Mouse (Mus musculus) CD8-positive naive resting alpha-beta T cell, adult 57 days (primary cell): ENCODE data around the gene Cldn34b2. TPM values are rescaled to one million over a fixed set of nuclear protein-coding genes. Genes with fewer than 3 reads are reported as not detected.

Experiments
- total RNA-seq: library from RNA; stranded (reverse); gene quantifications from one replicate; pipeline ENCODE4 v1.2.4, GENCODE M21; 2023

Gene Cldn34b2
- not detected for total RNA-seq

GRCm38 (mm10) chrX:155128312-155128711, at the start of gene Cldn34b2:
Gene Cldn34b2 (minus strand): TSS chrX:155128412.

GRCm38 (mm10) chrX:155093566-155093965, 34.6 kb downstream of the Cldn34b2 start, which contains the start of gene Magea2:
Gene Magea2 (minus strand): TSS chrX:155093666.

GRCm38 (mm10) chrX:155089693-155090092, 38.5 kb downstream of the Cldn34b2 start, which contains the start of gene Magea1:
Gene Magea1 (minus strand): TSS chrX:155089793.

Other genes starting within 250 kb of the Cldn34b2 start
- gene Cldn34b1, start 238.1 kb downstream of the Cldn34b2 start, total RNA-seq = not detected
- not detected for gene Magea6, start 192.4 kb downstream of the Cldn34b2 start, total RNA-seq
- gene Magea3, start 178.9 kb downstream of the Cldn34b2 start, total RNA-seq = not detected
- gene Magea8, start 132.6 kb downstream of the Cldn34b2 start, total RNA-seq = not detected
- gene Magea5, start 65.3 kb downstream of the Cldn34b2 start, total RNA-seq = not detected
- not detected for gene Magea1, start 38.6 kb downstream of the Cldn34b2 start, total RNA-seq
- gene Magea2, start 34.7 kb downstream of the Cldn34b2 start, total RNA-seq = not detected
- gene Sat1, start 88.0 kb upstream of the Cldn34b2 start, total RNA-seq = 182 TPM
- gene Acot9, start 134.0 kb upstream of the Cldn34b2 start, total RNA-seq = 35.5 TPM
- 6.6 TPM for gene Prdx4, start 212.3 kb upstream of the Cldn34b2 start, total RNA-seq